In the genomic region with DNA sequence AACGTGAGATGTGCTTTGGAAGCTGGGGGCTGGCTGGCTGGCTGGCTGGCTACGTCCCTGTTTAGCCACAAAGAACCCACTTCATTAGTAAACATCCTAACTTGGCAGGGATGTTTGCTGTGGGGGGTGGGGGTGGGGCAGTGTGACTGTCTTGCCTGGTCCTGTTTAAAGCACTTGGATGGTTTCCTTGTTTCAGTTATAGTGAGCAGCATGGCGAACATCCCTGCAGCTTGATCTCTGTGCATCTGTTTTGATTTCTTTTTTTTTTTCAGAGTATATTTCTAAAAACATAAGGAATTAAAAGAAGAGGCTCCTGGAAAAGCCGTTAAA, we compare ENCODE assay signal across 15 mouse cellular contexts. TPM values are rescaled to one million over a fixed set of nuclear protein-coding genes. Genes with fewer than 3 reads are reported as not detected.
DNase-seq lines count a peak whose midpoint lies in the region; ATAC-seq and TF ChIP-seq lines count a peak whose summit lies in the region.
"Had no signal": no experiment of that assay in that cellular context is flagged by ENCODE, and none has a peak within 500 bp of the region (broad histone marks: within the 10 kb centered on the region; RNA-seq: fewer than 3 reads in every experiment).

No protein-coding gene starts in this region.

- no peak for DNase-seq in spleen, adult 2 months (ENCODE audit: low read depth in 1 of 2, low spot score in 2 of 2)
- DNase-seq in spleen, postnatal 36 days (ENCODE audit: low spot score in 2 of 2), result no peak
- no peak for DNase-seq in left cerebral cortex, postnatal 25 days (ENCODE audit: low spot score in 2 of 2)
- DNase-seq in ovary, postnatal 36 days (ENCODE audit: low spot score), result no peak
- DNase-seq: adrenal gland, postnatal 14 days; cerebellum, adult 11-12 months; embryo, embryonic 11 days; layer of hippocampus, postnatal 36 days; right cerebral cortex, adult 18-20 months; thymus, postnatal 36 days had no signal

- no peak for TF ChIP-seq CTCF in spleen, adult 2 months (IDR thresholded peaks at IDR 0.05; ENCODE audit: extremely low read depth, insufficient read depth, insufficient read length, insufficient replicate concordance)

- no peak overlapping the region for H3K4me2 ChIP-seq in hindbrain, embryonic 15.5 days
- H3K4me2 ChIP-seq in hindbrain, embryonic 13.5 days, result no peak overlapping the region
- no peak overlapping the region for H3K4me2 ChIP-seq in forebrain, embryonic 16.5 days (ENCODE audit: low read length)

- no peak for ATAC-seq in hindbrain, embryonic 15.5 days (ENCODE audit: low FRiP score, low read depth)
- no peak for ATAC-seq in hindbrain, embryonic 13.5 days (ENCODE audit: low FRiP score)
- ATAC-seq in forebrain, embryonic 16.5 days, result peak; percentile 45; the same call in 1 of the 2 replicates

- no peaks in the 10 kb centered on the region for H3K36me3 ChIP-seq in hindbrain, embryonic 15.5 days
- H3K36me3 ChIP-seq in hindbrain, embryonic 13.5 days, result no peaks in the 10 kb centered on the region
- H3K36me3 ChIP-seq in spleen, adult 2 months (ENCODE audit: control insufficient read depth, insufficient read depth, low read length), result no peaks in the 10 kb centered on the region
- H3K36me3 ChIP-seq in forebrain, embryonic 16.5 days (ENCODE audit: control insufficient read depth, insufficient read depth), result no peaks in the 10 kb centered on the region
- H3K36me3 ChIP-seq: midbrain, embryonic 10.5 days had no signal

- peak overlapping the region; percentile 22; the same call in 1 of the 2 replicates for H3K27ac ChIP-seq in hindbrain, embryonic 15.5 days (replicated peaks)
- H3K27ac ChIP-seq in hindbrain, embryonic 13.5 days, result no peak overlapping the region
- H3K27ac ChIP-seq in spleen, adult 2 months (ENCODE audit: insufficient read depth, low read length), result peak overlapping the region; percentile 78
- H3K27ac ChIP-seq in forebrain, embryonic 16.5 days (ENCODE audit: low read length), result no peak overlapping the region
- H3K27ac ChIP-seq: kidney, postnatal 0 days; midbrain, embryonic 10.5 days had no signal

- H3K4me1 ChIP-seq in hindbrain, embryonic 15.5 days (replicated peaks), result peaks cover 12% of the 10 kb centered on the region
- H3K4me1 ChIP-seq in hindbrain, embryonic 13.5 days (replicated peaks), result peaks cover 20% of the 10 kb centered on the region
- H3K4me1 ChIP-seq in spleen, adult 2 months (ENCODE audit: control insufficient read depth, insufficient read depth, insufficient read length), result peaks cover 15% of the 10 kb centered on the region; the same call in 1 of the 2 replicates
- peaks cover 20% of the 10 kb centered on the region for H3K4me1 ChIP-seq in forebrain, embryonic 16.5 days (replicated peaks; ENCODE audit: control insufficient read depth, insufficient read depth, low read length)

- H3K4me3 ChIP-seq in hindbrain, embryonic 15.5 days, result no peak overlapping the region
- no peak overlapping the region for H3K4me3 ChIP-seq in hindbrain, embryonic 13.5 days
- H3K4me3 ChIP-seq in spleen, adult 2 months (ENCODE audit: extremely low read depth, insufficient read depth, insufficient read length), result no peak overlapping the region
- H3K4me3 ChIP-seq in forebrain, embryonic 16.5 days (replicated peaks; ENCODE audit: low read length), result no peak overlapping the region
- H3K4me3 ChIP-seq: midbrain, embryonic 10.5 days had no signal

- H3K9ac ChIP-seq in hindbrain, embryonic 15.5 days, result no peak overlapping the region
- no peak overlapping the region for H3K9ac ChIP-seq in hindbrain, embryonic 13.5 days
- H3K9ac ChIP-seq in forebrain, embryonic 16.5 days (replicated peaks; ENCODE audit: low read depth, low read length), result no peak overlapping the region

- no peaks in the 10 kb centered on the region for H3K9me3 ChIP-seq in hindbrain, embryonic 15.5 days
- no peaks in the 10 kb centered on the region for H3K9me3 ChIP-seq in hindbrain, embryonic 13.5 days
- no peaks in the 10 kb centered on the region for H3K9me3 ChIP-seq in forebrain, embryonic 16.5 days (ENCODE audit: control insufficient read depth, low read length)
- H3K9me3 ChIP-seq: midbrain, embryonic 10.5 days had no signal

- no peak for TF ChIP-seq POLR2A in spleen, adult 2 months (IDR thresholded peaks at IDR 0.05; ENCODE audit: low read depth, low read length)

- WGBS in hindbrain, embryonic 15.5 days, result 48% methylated on average over 4 of the region's 4 CpGs
- WGBS in hindbrain, embryonic 13.5 days, result 58% methylated on average over 4 of the region's 4 CpGs
- 20% methylated on average over 4 of the region's 4 CpGs for WGBS in spleen, adult 2 months
- WGBS in forebrain, embryonic 16.5 days, result 29% methylated on average over 4 of the region's 4 CpGs

- no peaks in the 10 kb centered on the region for H3K27me3 ChIP-seq in hindbrain, embryonic 15.5 days
- 0 out of 2 replicates have a peak, but pooled peaks cover 6% of the 10 kb centered on the region for H3K27me3 ChIP-seq in hindbrain, embryonic 13.5 days
- no peaks in the 10 kb centered on the region for H3K27me3 ChIP-seq in spleen, adult 2 months (ENCODE audit: control insufficient read depth, insufficient read depth, low read length)
- H3K27me3 ChIP-seq in forebrain, embryonic 16.5 days (replicated peaks; ENCODE audit: control insufficient read depth, insufficient read depth, low read length), result 0 out of 2 replicates have a peak, but pooled peaks cover 2% of the 10 kb centered on the region

- intact Hi-C loops in left cerebral cortex, postnatal 25 days (cut with DNase I), result no loop called here

RNA-seq across cellular contexts. Expression of a gene that starts 0.8 kb away (rescaled TPM):
- 24.7 and 26.5 TPM in 2 replicates for polyA plus RNA-seq in hindbrain, embryonic 15.5 days (2015; fragmentation: Nextera tagmentation; extraction: Ambion mirVana)
- 22.4 and 24.2 TPM in 2 replicates for polyA plus RNA-seq in hindbrain, embryonic 13.5 days (2015; fragmentation: Nextera tagmentation; extraction: Ambion mirVana)
- 3.3 and 3.5 TPM in 2 replicates for polyA plus RNA-seq in spleen, adult 2 months (2012; rRNA removed)
- polyA plus RNA-seq in forebrain, embryonic 16.5 days (2015; fragmentation: Nextera tagmentation; extraction: Ambion mirVana), result 22.0 and 35.2 TPM in 2 replicates
- total RNA-seq in left cerebral cortex, postnatal 25 days (2021), result 100 to 1,000 TPM in 1 of 2 experiments, 10 to 100 TPM in 1; 77.1 to 106 TPM

RNA-seq across cellular contexts. Expression of a gene that starts 27.9 kb away (rescaled TPM):
- polyA plus RNA-seq in hindbrain, embryonic 15.5 days (2015; fragmentation: Nextera tagmentation; extraction: Ambion mirVana), result 3.4 and 4.4 TPM in 2 replicates
- polyA plus RNA-seq in hindbrain, embryonic 13.5 days (2015; fragmentation: Nextera tagmentation; extraction: Ambion mirVana), result 3.4 and 4.0 TPM in 2 replicates
- polyA plus RNA-seq in spleen, adult 2 months (2012; rRNA removed), result 5.4 and 7.9 TPM in 2 replicates
- 4.8 and 5.7 TPM in 2 replicates for polyA plus RNA-seq in forebrain, embryonic 16.5 days (2015; fragmentation: Nextera tagmentation; extraction: Ambion mirVana)
- under 1 TPM; 0.50 to 0.57 TPM for total RNA-seq in left cerebral cortex, postnatal 25 days (2021)

Comparison
In these comparisons a context has a peak if more than half of its experiments do, and no peak if none do; other contexts are left out.
1. H3K27ac ChIP-seq: peak in hindbrain, embryonic 15.5 days (single experiment) and spleen, adult 2 months (single experiment); none in hindbrain, embryonic 13.5 days (single experiment) and forebrain, embryonic 16.5 days (single experiment).